Mouse (Mus musculus) liver, embryonic 11.5 days (tissue): ENCODE results near the gene Olfr721-ps1. TPM values are rescaled to one million over a fixed set of nuclear protein-coding genes. Genes with fewer than 3 reads are reported as not detected.

Source experiments
- ATAC-seq: fragments of 200-750 bp; cut with Nextera tagmentation; replicated peaks from 2 replicates; pipeline ENCODE4 v1.8.0; 2017; ENCODE audit warnings: moderate number of reproducible peaks, mild to moderate bottlenecking, moderate TSS enrichment, moderate library complexity; ENCODE audit not compliant: low FRiP score
- DNase-seq: peaks from one replicate; pipeline ENCODE4 v3.0.0-alpha.2; 2017; ENCODE audit warnings: low spot score
- H3K27ac ChIP-seq: fragments of 300-500 bp; sonication (generic); 2 replicates; pipeline ENCODE4 v1.5.1; 2014; ENCODE audit warnings: mild to moderate bottlenecking, low read depth, low read length, control low read depth
- H3K27me3 ChIP-seq: fragments of 300-500 bp; sonication (generic); replicated peaks from 2 replicates; pipeline ENCODE4 v1.6.1; 2014; ENCODE audit warnings: low read length, mixed read lengths; ENCODE audit not compliant: control insufficient read depth, insufficient read depth
- H3K36me3 ChIP-seq: fragments of 300-500 bp; sonication (generic); 2 replicates; pipeline ENCODE4 v1.6.1; 2014; ENCODE audit warnings: mild to moderate bottlenecking, low read length, moderate library complexity, mixed read lengths; ENCODE audit not compliant: control insufficient read depth, insufficient read depth
- H3K4me1 ChIP-seq: fragments of 300-500 bp; sonication (generic); replicated peaks from 2 replicates; pipeline ENCODE4 v1.6.1; 2014; ENCODE audit warnings: low read length, mixed read lengths; ENCODE audit not compliant: control insufficient read depth, insufficient read depth
- H3K4me2 ChIP-seq: fragments of 300-500 bp; sonication (generic); 2 replicates; pipeline ENCODE4 v1.6.1; 2014; ENCODE audit warnings: mild to moderate bottlenecking, control low read depth, moderate library complexity
- H3K4me3 ChIP-seq: fragments of 300-500 bp; sonication (generic); 2 replicates; pipeline ENCODE4 v1.5.1; 2014; ENCODE audit warnings: low read depth, low read length, control low read depth
- H3K9ac ChIP-seq: fragments of 300-500 bp; sonication (generic); 2 replicates; pipeline ENCODE4 v1.6.1; 2014; ENCODE audit warnings: low read depth, low read length, control low read depth
- H3K9me3 ChIP-seq: fragments of 300-500 bp; sonication (generic); 2 replicates; pipeline ENCODE4 v1.6.1; 2016; ENCODE audit warnings: low read length, inconsistent platforms, mixed read lengths; ENCODE audit not compliant: control insufficient read depth
- WGBS: fragments of 180-500 bp; shearing (Covaris S2); extraction: QIAGEN DNeasy Blood & Tissue Kit; methylation state at CpG from one replicate; pipeline ENCODE4 v1.1.7; 2014; 5-methylcytosine and 5-hydroxymethylcytosine counted together
- polyA plus RNA-seq: library from polyadenylated mRNA; unstranded; fragments of >200 nt; fragmentation: Nextera tagmentation; extraction: Ambion mirVana; gene quantifications from 2 replicates; pipeline ENCODE4 v1.2.1, GENCODE M21; 2014

Gene Olfr721-ps1
- polyA plus RNA-seq, 1 experiment from 2014 or later: not detected

DNA sequence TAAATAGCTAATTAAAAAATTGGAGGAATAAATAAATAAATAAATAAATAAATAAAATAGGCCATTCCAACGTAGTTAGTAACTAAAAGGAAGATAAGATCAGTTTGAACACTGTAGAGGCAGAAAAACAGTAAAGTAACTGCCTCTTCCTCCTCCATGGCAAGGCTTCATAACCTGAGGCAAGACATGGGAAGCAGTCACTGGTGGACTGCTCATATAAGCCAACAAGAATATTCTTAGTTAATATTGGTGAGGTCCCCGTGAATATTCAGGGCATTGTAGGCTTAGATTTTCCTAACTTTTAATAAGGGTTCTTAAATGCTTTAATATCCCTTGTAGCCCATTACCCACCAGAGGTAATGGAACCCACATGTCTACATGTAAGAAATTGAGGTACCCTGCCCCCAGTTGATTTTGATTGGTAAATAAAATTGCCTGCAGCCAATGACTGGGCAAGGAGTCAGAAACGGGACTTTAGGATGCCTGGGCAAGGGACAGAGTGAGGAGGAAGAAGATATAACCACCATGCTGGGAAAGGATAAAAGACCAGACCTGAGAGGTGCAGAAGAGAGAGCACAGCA is 35.1 kb downstream of the Olfr721-ps1 start:
- WGBS: 72% methylated on average over 3 of the region's 3 CpGs
- Histone ChIP-seq H3K9me3 (no peaks in the 10 kb centered on the region), H3K4me1 (no peaks in the 10 kb centered on the region), H3K27ac (no peak overlapping the region), H3K36me3 (no peaks in the 10 kb centered on the region), H3K4me3 (no peak overlapping the region), H3K9ac (no peak overlapping the region), H3K4me2 (no peak overlapping the region), H3K27me3 (no peaks in the 10 kb centered on the region)
- ATAC-seq (no peak), DNase-seq (no peak)

Other genes with a start within 250 kb of the Olfr721-ps1 start
- gene Olfr720, start 214.5 kb upstream of the Olfr721-ps1 start, polyA plus RNA-seq: not detected in 2 replicates
- not detected in 2 replicates for gene Olfr31, start 78.5 kb upstream of the Olfr721-ps1 start, polyA plus RNA-seq
- 2.8 and 3.3 TPM in 2 replicates for gene Il3ra, start 55.0 kb upstream of the Olfr721-ps1 start, polyA plus RNA-seq